In genomic region chr6:13882919-13883318, GRCm38 (mm10) we compare ENCODE assay signal across 25 mouse cellular contexts. TPM values are rescaled to one million over a fixed set of nuclear protein-coding genes. Genes with fewer than 3 reads are reported as not detected.
A peak's percentile ranks its signal among the peaks of the same experiment; 100 is the strongest.
DNase-seq lines count a peak whose midpoint lies in the region; ATAC-seq lines count a peak whose summit lies in the region.
"Had no signal": no experiment of that assay in that cellular context is flagged by ENCODE, and none has a peak within 500 bp of the region (broad histone marks: within the 10 kb centered on the region; RNA-seq: fewer than 3 reads in every experiment).

No protein-coding gene starts in this region.

- H3K4me2 ChIP-seq in intestine, embryonic 16.5 days (ENCODE audit: low read depth, low read length) = no peak overlapping the region
- H3K4me2 ChIP-seq in forebrain, embryonic 16.5 days (ENCODE audit: low read length) = no peak overlapping the region
- H3K4me2 ChIP-seq: embryonic facial prominence, embryonic 13.5 days; embryonic facial prominence, embryonic 15.5 days; forebrain, embryonic 12.5 days had no signal

- H3K9me3 ChIP-seq in intestine, embryonic 16.5 days (ENCODE audit: control insufficient read depth, low read length) = no peaks in the 10 kb centered on the region
- H3K9me3 ChIP-seq in forebrain, embryonic 16.5 days (ENCODE audit: control insufficient read depth, low read length) = no peaks in the 10 kb centered on the region
- H3K9me3 ChIP-seq in limb, embryonic 10.5 days (replicated peaks) = no peaks in the 10 kb centered on the region
- H3K9me3 ChIP-seq: embryonic facial prominence, embryonic 13.5 days; embryonic facial prominence, embryonic 15.5 days; forebrain, embryonic 10.5 days; forebrain, embryonic 12.5 days; G1E had no signal

- H3K27ac ChIP-seq in intestine, embryonic 16.5 days (ENCODE audit: low read length) = no peak overlapping the region
- H3K27ac ChIP-seq in forebrain, embryonic 16.5 days (ENCODE audit: low read length) = no peak overlapping the region
- H3K27ac ChIP-seq in limb, embryonic 10.5 days = no peak overlapping the region
- H3K27ac ChIP-seq: embryonic facial prominence, embryonic 13.5 days; embryonic facial prominence, embryonic 15.5 days; forebrain, embryonic 10.5 days; forebrain, embryonic 12.5 days had no signal

- no peak overlapping the region for H3K9ac ChIP-seq in intestine, embryonic 16.5 days (ENCODE audit: low read depth, low read length)
- H3K9ac ChIP-seq in forebrain, embryonic 16.5 days (replicated peaks; ENCODE audit: low read depth, low read length) = no peak overlapping the region
- H3K9ac ChIP-seq: embryonic facial prominence, embryonic 13.5 days; embryonic facial prominence, embryonic 15.5 days; forebrain, embryonic 12.5 days; forebrain, postnatal 0 days had no signal

- H3K4me3 ChIP-seq in intestine, embryonic 16.5 days (ENCODE audit: low read length) = no peak overlapping the region
- H3K4me3 ChIP-seq in forebrain, embryonic 16.5 days (replicated peaks; ENCODE audit: low read length) = no peak overlapping the region
- no peak overlapping the region for H3K4me3 ChIP-seq in limb, embryonic 10.5 days
- H3K4me3 ChIP-seq: embryonic facial prominence, embryonic 13.5 days; embryonic facial prominence, embryonic 15.5 days; erythroblast, embryonic 14.5 days; forebrain, embryonic 10.5 days; forebrain, embryonic 12.5 days had no signal

- no peak for ATAC-seq in intestine, embryonic 16.5 days
- ATAC-seq in forebrain, embryonic 16.5 days = no peak
- ATAC-seq: CD4-positive, CD25-positive, alpha-beta regulatory T cell, adult 4 months; forebrain, embryonic 14.5 days; forebrain, postnatal 0 days had no signal

- H3K4me1 ChIP-seq in intestine, embryonic 16.5 days (ENCODE audit: control insufficient read depth, insufficient read depth, low read length) = no peaks in the 10 kb centered on the region
- H3K4me1 ChIP-seq in forebrain, embryonic 16.5 days (replicated peaks; ENCODE audit: control insufficient read depth, insufficient read depth, low read length) = no peaks in the 10 kb centered on the region
- no peaks in the 10 kb centered on the region for H3K4me1 ChIP-seq in limb, embryonic 10.5 days
- H3K4me1 ChIP-seq: embryonic facial prominence, embryonic 13.5 days; embryonic facial prominence, embryonic 15.5 days; forebrain, embryonic 10.5 days; forebrain, embryonic 12.5 days had no signal

- no peaks in the 10 kb centered on the region for H3K36me3 ChIP-seq in intestine, embryonic 16.5 days (ENCODE audit: control insufficient read depth, insufficient read depth, low read length)
- no peaks in the 10 kb centered on the region for H3K36me3 ChIP-seq in forebrain, embryonic 16.5 days (ENCODE audit: control insufficient read depth, insufficient read depth)
- no peaks in the 10 kb centered on the region for H3K36me3 ChIP-seq in limb, embryonic 10.5 days
- H3K36me3 ChIP-seq: embryonic facial prominence, embryonic 13.5 days; embryonic facial prominence, embryonic 15.5 days; forebrain, embryonic 10.5 days; forebrain, embryonic 12.5 days; G1E had no signal

- peak; percentile 59 for DNase-seq in 3T3-L1 (ENCODE audit: low read depth, low spot score)
- peak; percentile 15 for DNase-seq in Muller cell, postnatal 12 days (ENCODE audit: inconsistent ontology term)
- DNase-seq in limb, embryonic 10.5 days (ENCODE audit: low spot score) = no peak
- DNase-seq: adrenal gland, adult 2 months; adrenal gland, postnatal 10 days; adrenal gland, postnatal 25 days; cerebellum, adult 11 months; cerebellum, adult 18-20 months; cerebellum, adult 8-10 months; cerebellum, adult 9-11 months; cerebellum, postnatal 14 days; cerebellum, postnatal 36 days; embryo, embryonic 11 days; forebrain, postnatal 0 days had no signal

- H3K27me3 ChIP-seq in intestine, embryonic 16.5 days (replicated peaks; ENCODE audit: control insufficient read depth, insufficient read depth, low read length) = no peaks in the 10 kb centered on the region
- no peaks in the 10 kb centered on the region for H3K27me3 ChIP-seq in forebrain, embryonic 16.5 days (replicated peaks; ENCODE audit: control insufficient read depth, insufficient read depth, low read length)
- no peaks in the 10 kb centered on the region for H3K27me3 ChIP-seq in limb, embryonic 10.5 days (ENCODE audit: low read depth, poor library complexity, severe bottlenecking)
- H3K27me3 ChIP-seq: CH12.LX; embryonic facial prominence, embryonic 13.5 days; embryonic facial prominence, embryonic 15.5 days; forebrain, embryonic 12.5 days had no signal

RNA-seq across cellular contexts. Expression of gene 2610001J05Rik, which starts 11.6 kb away (rescaled TPM):
- polyA plus RNA-seq in intestine, embryonic 16.5 days (2015; fragmentation: Nextera tagmentation; extraction: Ambion mirVana) = 104 and 113 TPM in 2 replicates
- 101 and 106 TPM in 2 replicates for polyA plus RNA-seq in forebrain, embryonic 16.5 days (2015; fragmentation: Nextera tagmentation; extraction: Ambion mirVana)
- 79.6 and 87.5 TPM in 2 replicates for polyA plus RNA-seq in limb, embryonic 10.5 days (2016; fragmentation: Nextera tagmentation; extraction: Ambion mirVana)

RNA-seq across cellular contexts. Expression of gene Gpr85, which starts 43.2 kb away (rescaled TPM):
- 3.5 and 3.9 TPM in 2 replicates for polyA plus RNA-seq in intestine, embryonic 16.5 days (2015; fragmentation: Nextera tagmentation; extraction: Ambion mirVana)
- 155 and 162 TPM in 2 replicates for polyA plus RNA-seq in forebrain, embryonic 16.5 days (2015; fragmentation: Nextera tagmentation; extraction: Ambion mirVana)
- polyA plus RNA-seq in limb, embryonic 10.5 days (2016; fragmentation: Nextera tagmentation; extraction: Ambion mirVana) = 1.6 and 2.4 TPM in 2 replicates
- polyA plus RNA-seq: erythroblast, embryonic 14.5 days; G1E had no signal

Comparison
In these comparisons a context has a peak if more than half of its experiments do, and no peak if none do; other contexts are left out.
1. RNA of gene Gpr85, which starts 43.2 kb away (polyA plus RNA-seq): 155 to 162 TPM in forebrain, embryonic 16.5 days; 3.5 to 3.9 TPM in intestine, embryonic 16.5 days and 1.6 to 2.4 TPM in limb, embryonic 10.5 days; every median in the first group is over 10 times any median in the second.